ENCODE assay signal across 31 mouse cellular contexts in the genomic region with DNA sequence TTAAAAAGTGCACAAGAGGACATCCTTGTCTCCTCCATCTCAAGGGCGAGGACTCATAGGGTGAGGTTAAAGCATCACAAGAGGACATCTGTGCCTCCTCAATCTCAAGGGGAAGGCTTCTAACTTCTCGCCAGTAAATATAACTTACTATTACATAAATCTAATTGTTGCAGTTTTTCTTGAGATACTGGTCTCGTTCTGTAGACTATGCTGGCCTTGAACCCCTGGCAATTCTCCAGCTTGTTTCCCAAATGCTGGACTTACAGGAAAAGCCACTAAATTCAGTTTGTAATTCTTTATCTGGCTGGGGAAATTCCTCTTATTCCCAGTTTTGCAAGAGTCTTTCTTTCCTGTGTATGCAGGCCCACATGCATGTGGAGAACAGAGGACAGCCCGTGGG. TPM values are rescaled to one million over a fixed set of nuclear protein-coding genes. Genes with fewer than 3 reads are reported as not detected.
DNase-seq lines count a peak whose midpoint lies in the region; ATAC-seq and TF ChIP-seq lines count a peak whose summit lies in the region.
"Had no signal": no experiment of that assay in that cellular context is flagged by ENCODE, and none has a peak within 500 bp of the region (broad histone marks: within the 10 kb centered on the region; RNA-seq: fewer than 3 reads in every experiment).

No protein-coding gene starts in this region.

- no peak overlapping the region for H3K4me2 ChIP-seq in liver, postnatal 0 days (ENCODE audit: low read depth, low read length)
- H3K4me2 ChIP-seq in kidney, embryonic 16.5 days (replicated peaks; ENCODE audit: low read depth, low read length), result no peak overlapping the region
- H3K4me2 ChIP-seq: embryonic facial prominence, embryonic 15.5 days; hindbrain, embryonic 15.5 days; limb, embryonic 15.5 days; liver, embryonic 15.5 days; midbrain, embryonic 12.5 days had no signal

- TF ChIP-seq POLR2A in liver, adult 2 months (IDR thresholded peaks at IDR 0.05; ENCODE audit: extremely low read depth, insufficient read depth, low read length), result no peak

- H3K27me3 ChIP-seq in liver, adult 2 months (ENCODE audit: control insufficient read depth, insufficient read depth, low read length), result no peaks in the 10 kb centered on the region
- H3K27me3 ChIP-seq in liver, postnatal 0 days (ENCODE audit: insufficient read depth, low read length), result no peaks in the 10 kb centered on the region
- no peaks in the 10 kb centered on the region for H3K27me3 ChIP-seq in kidney, embryonic 16.5 days (ENCODE audit: insufficient read depth, low read length)
- H3K27me3 ChIP-seq: embryonic facial prominence, embryonic 15.5 days; hindbrain, embryonic 15.5 days; limb, embryonic 15.5 days; liver, embryonic 15.5 days; midbrain, embryonic 12.5 days had no signal

- WGBS in liver, adult 2 months, result 61% methylated on average over 4 of the region's 4 CpGs
- WGBS in liver, postnatal 0 days (ENCODE audit: insufficient replicate concordance), result 72% methylated on average over 4 of the region's 4 CpGs
- WGBS in kidney, embryonic 16.5 days, result 62% methylated on average over 4 of the region's 4 CpGs

- no peak overlapping the region for H3K4me3 ChIP-seq in liver, adult 2 months (ENCODE audit: insufficient read depth, low read depth, low read length)
- H3K4me3 ChIP-seq in liver, postnatal 0 days (ENCODE audit: low read depth, low read length), result no peak overlapping the region
- no peak overlapping the region for H3K4me3 ChIP-seq in kidney, embryonic 16.5 days (ENCODE audit: low read length)
- H3K4me3 ChIP-seq: embryonic facial prominence, embryonic 15.5 days; heart, embryonic 10.5 days; hindbrain, embryonic 15.5 days; limb, embryonic 15.5 days; liver, embryonic 15.5 days; midbrain, embryonic 12.5 days had no signal

- H3K9ac ChIP-seq in liver, adult 2 months (ENCODE audit: low read depth, low read length), result no peak overlapping the region
- no peak overlapping the region for H3K9ac ChIP-seq in liver, postnatal 0 days (replicated peaks)
- H3K9ac ChIP-seq in kidney, embryonic 16.5 days (replicated peaks; ENCODE audit: low read length), result no peak overlapping the region
- H3K9ac ChIP-seq: embryonic facial prominence, embryonic 15.5 days; hindbrain, embryonic 15.5 days; limb, embryonic 15.5 days; liver, embryonic 15.5 days; midbrain, embryonic 12.5 days had no signal

- H3K27ac ChIP-seq in liver, adult 2 months (replicated peaks; ENCODE audit: insufficient read depth, low read depth, low read length), result no peak overlapping the region
- no peak overlapping the region for H3K27ac ChIP-seq in liver, postnatal 0 days (ENCODE audit: low read depth)
- peak overlapping the region; percentile 16; the same call in 1 of the 2 replicates for H3K27ac ChIP-seq in kidney, embryonic 16.5 days (ENCODE audit: low read length)
- H3K27ac ChIP-seq: embryonic facial prominence, embryonic 15.5 days; heart, embryonic 10.5 days; hindbrain, embryonic 15.5 days; limb, embryonic 15.5 days; liver, embryonic 15.5 days; midbrain, embryonic 12.5 days had no signal

- no peaks in the 10 kb centered on the region for H3K4me1 ChIP-seq in liver, adult 2 months (ENCODE audit: control insufficient read depth, insufficient read depth, low read length)
- H3K4me1 ChIP-seq in liver, postnatal 0 days (ENCODE audit: insufficient read depth), result no peaks in the 10 kb centered on the region
- H3K4me1 ChIP-seq in kidney, embryonic 16.5 days (ENCODE audit: insufficient read depth, low read length), result 0 out of 2 replicates have a peak, but pooled peaks cover 3% of the 10 kb centered on the region
- H3K4me1 ChIP-seq: hindbrain, embryonic 15.5 days; liver, embryonic 15.5 days; midbrain, embryonic 12.5 days had no signal

- H3K9me3 ChIP-seq in liver, postnatal 0 days (ENCODE audit: low read length), result no peaks in the 10 kb centered on the region
- H3K9me3 ChIP-seq in kidney, embryonic 16.5 days (ENCODE audit: low read length), result no peaks in the 10 kb centered on the region
- H3K9me3 ChIP-seq: embryonic facial prominence, embryonic 15.5 days; heart, embryonic 10.5 days; hindbrain, embryonic 15.5 days; limb, embryonic 15.5 days; liver, embryonic 15.5 days; midbrain, embryonic 12.5 days had no signal

- H3K36me3 ChIP-seq in liver, adult 2 months (ENCODE audit: control insufficient read depth, insufficient read depth, low read length), result peaks cover 33% of the 10 kb centered on the region
- H3K36me3 ChIP-seq in liver, postnatal 0 days (replicated peaks; ENCODE audit: insufficient read depth, low read length), result peaks cover 21% of the 10 kb centered on the region
- peaks cover 10% of the 10 kb centered on the region; the same call in 1 of the 2 replicates for H3K36me3 ChIP-seq in kidney, embryonic 16.5 days (ENCODE audit: insufficient read depth, low read length)

- peak; percentile 34 to 76 for DNase-seq in adrenal gland, adult (ENCODE audit: inconsistent age in 2 of 2, low spot score in 1 of 2)
- no peak for DNase-seq in adrenal gland, adult 8-10 months
- DNase-seq in liver, adult 2 months (ENCODE audit: extremely low read depth, low read depth, low spot score), result peak; percentile 20
- DNase-seq in liver, postnatal 0 days, result no peak
- peak; percentile 55 to 69 for DNase-seq in kidney, postnatal 4 days
- no peak for DNase-seq in retina, embryonic 14.5 days (ENCODE audit: low spot score)
- DNase-seq: cerebellum, adult 9-11 months; left cerebral cortex, postnatal 4 days; lung, postnatal 10 days; retina, postnatal 1 day; right cerebral cortex, postnatal 25 days; thymus, postnatal 14 days had no signal

- TF ChIP-seq EP300 in liver, postnatal 0 days (IDR thresholded peaks at IDR 0.05; ENCODE audit: low read depth), result no peak

- no peak for ATAC-seq in liver, postnatal 0 days
- no peak for ATAC-seq in kidney, embryonic 16.5 days (ENCODE audit: low FRiP score, low TSS enrichment)
- ATAC-seq: activated CD4-positive, CD25-positive, alpha-beta regulatory T cell, adult 4 months; forebrain, embryonic 14.5 days had no signal

- no peak for TF ChIP-seq CTCF in liver, adult 2 months (IDR thresholded peaks at IDR 0.05; ENCODE audit: low read depth, low read length)
- TF ChIP-seq CTCF in liver, postnatal 0 days (IDR thresholded peaks at IDR 0.05; ENCODE audit: low read depth), result no peak

- H3K79me2 ChIP-seq in liver, adult 2 months (ENCODE audit: control insufficient read depth, insufficient read depth, low read length), result no peaks in the 10 kb centered on the region

RNA-seq across cellular contexts. Expression of gene Ascl3, which starts 3.3 kb away (rescaled TPM):
- under 1 TPM in 2 of 4 experiments, not detected in 2; 0.46 to 0.99 TPM for total RNA-seq in adrenal gland, adult 8-10 months (2022)
- not detected in 2 replicates for total RNA-seq in liver, adult 2 months (2014; rRNA removed)
- polyA plus RNA-seq in liver, adult 2 months (2012; rRNA removed), result 0.18 TPM in 1 of 2 replicates, not detected in the other
- polyA plus RNA-seq in liver, postnatal 0 days (2015; fragmentation: Nextera tagmentation; extraction: Ambion mirVana), result not detected in 2 replicates
- polyA plus RNA-seq in kidney, embryonic 16.5 days (2015; fragmentation: Nextera tagmentation; extraction: Ambion mirVana), result 0.36 TPM in 1 of 2 replicates, not detected in the other
- total RNA-seq: common myeloid progenitor, adult 5-6 weeks; gastrocnemius, adult 8-10 months; hematopoietic stem cell, adult 5-6 weeks; layer of hippocampus, postnatal 10 days; left cerebral cortex, adult 8-10 months; left cerebral cortex, postnatal 4 days; neutrophil, adult 5-6 weeks had no signal
- polyA plus RNA-seq: activated CD4-positive, CD25-positive, alpha-beta regulatory T cell, adult 4 months; forebrain, embryonic 14.5 days; heart, embryonic 10.5 days; heart, embryonic 16.5 days; hindbrain, embryonic 15.5 days; intestine, embryonic 14.5 days; limb, embryonic 15.5 days; liver, embryonic 15.5 days; midbrain, embryonic 12.5 days; stomach, embryonic 14.5 days had no signal

RNA-seq across cellular contexts. Expression of gene BC051019, which starts 11.2 kb away (rescaled TPM):
- under 1 TPM in 1 of 4 experiments, not detected in 3; 0.44 TPM for total RNA-seq in adrenal gland, adult 8-10 months (2022)
- total RNA-seq in liver, adult 2 months (2014; rRNA removed), result not detected in 2 replicates
- polyA plus RNA-seq in liver, adult 2 months (2012; rRNA removed), result not detected in 2 replicates
- 0.08 TPM in 1 of 2 replicates, not detected in the other for polyA plus RNA-seq in liver, postnatal 0 days (2015; fragmentation: Nextera tagmentation; extraction: Ambion mirVana)
- polyA plus RNA-seq in kidney, embryonic 16.5 days (2015; fragmentation: Nextera tagmentation; extraction: Ambion mirVana), result 0.25 TPM in 1 of 2 replicates, not detected in the other
- total RNA-seq: common myeloid progenitor, adult 5-6 weeks; gastrocnemius, adult 8-10 months; hematopoietic stem cell, adult 5-6 weeks; left cerebral cortex, adult 8-10 months; megakaryocyte, adult 5-6 weeks; neutrophil, adult 5-6 weeks had no signal
- polyA plus RNA-seq: heart, embryonic 10.5 days; intestine, embryonic 14.5 days; limb, embryonic 15.5 days; midbrain, embryonic 12.5 days had no signal

RNA-seq across cellular contexts. Expression of gene Tmem9b, which starts 17.9 kb away (rescaled TPM):
- total RNA-seq in adrenal gland, adult 8-10 months (2022), result 10 to 100 TPM; 48.7 to 52.2 (median 51.1) TPM
- 25.2 and 26.3 TPM in 2 replicates for total RNA-seq in liver, adult 2 months (2014; rRNA removed)
- 16.5 and 18.4 TPM in 2 replicates for polyA plus RNA-seq in liver, adult 2 months (2012; rRNA removed)
- 40.5 and 40.8 TPM in 2 replicates for polyA plus RNA-seq in liver, postnatal 0 days (2015; fragmentation: Nextera tagmentation; extraction: Ambion mirVana)
- 60.2 and 64.1 TPM in 2 replicates for polyA plus RNA-seq in kidney, embryonic 16.5 days (2015; fragmentation: Nextera tagmentation; extraction: Ambion mirVana)

RNA-seq across cellular contexts. Expression of gene Akip1, which starts 31.3 kb away (rescaled TPM):
- 10 to 100 TPM; 21.7 to 30.6 (median 23.6) TPM for total RNA-seq in adrenal gland, adult 8-10 months (2022)
- total RNA-seq in liver, adult 2 months (2014; rRNA removed), result 17.2 and 20.2 TPM in 2 replicates
- polyA plus RNA-seq in liver, adult 2 months (2012; rRNA removed), result 14.0 and 15.9 TPM in 2 replicates
- 23.7 and 24.5 TPM in 2 replicates for polyA plus RNA-seq in liver, postnatal 0 days (2015; fragmentation: Nextera tagmentation; extraction: Ambion mirVana)
- polyA plus RNA-seq in kidney, embryonic 16.5 days (2015; fragmentation: Nextera tagmentation; extraction: Ambion mirVana), result 32.8 and 34.0 TPM in 2 replicates

RNA-seq across cellular contexts. Expression of gene St5, which starts 31.4 kb away (rescaled TPM):
- 10 to 100 TPM; 26.9 to 62.4 (median 40.9) TPM for total RNA-seq in adrenal gland, adult 8-10 months (2022)
- 8.3 and 22.6 TPM in 2 replicates for total RNA-seq in liver, adult 2 months (2014; rRNA removed)
- 36.4 and 44.1 TPM in 2 replicates for polyA plus RNA-seq in liver, adult 2 months (2012; rRNA removed)
- polyA plus RNA-seq in liver, postnatal 0 days (2015; fragmentation: Nextera tagmentation; extraction: Ambion mirVana), result 33.4 and 33.9 TPM in 2 replicates
- polyA plus RNA-seq in kidney, embryonic 16.5 days (2015; fragmentation: Nextera tagmentation; extraction: Ambion mirVana), result 38.0 and 42.1 TPM in 2 replicates
- total RNA-seq: neutrophil, adult 5-6 weeks had no signal

Comparison
In these comparisons a context has a peak if more than half of its experiments do, and no peak if none do; other contexts are left out.
1. DNase-seq: peak in adrenal gland, adult (2 of 2), liver, adult 2 months (single experiment) and kidney, postnatal 4 days (2 of 2); none in adrenal gland, adult 8-10 months (single experiment), liver, postnatal 0 days (single experiment) and retina, embryonic 14.5 days (single experiment).